Mouse (Mus musculus): ENCODE results near the gene Prdm8.

GRCm38 (mm10) chr5:98194959-98195358, 28.0 kb downstream of the Prdm8 start:
- TF ChIP-seq CTCF (IDR thresholded peaks at IDR 0.05; ENCODE audit: borderline replicate concordance, insufficient read depth, low read depth, low read length) (no peak), POLR2A (IDR thresholded peaks at IDR 0.05; ENCODE audit: borderline replicate concordance, insufficient read depth, low read length) (no peak)

Data from cerebellum, adult 2 months (tissue).